Mouse (Mus musculus) heart, postnatal 0 days (tissue): ENCODE measurements around the gene Rffl.

ENCODE experiments used
- CTCF ChIP-seq: IDR thresholded peaks from 2 replicates; pipeline ENCODE4 v1.5.1; 2016; ENCODE audit warnings: antibody characterized with exemption, control low read depth, low read depth
- EP300 ChIP-seq: IDR thresholded peaks from 2 replicates; pipeline ENCODE4 v1.6.1; 2016; ENCODE audit warnings: antibody characterized with exemption, low read depth

- TF ChIP-seq CTCF: no peak
- no peak for TF ChIP-seq EP300
Measured at GRCm38 (mm10) chr11:82910250-82910649, 39.2 kb upstream of the Rffl start, which contains the start of gene Unc45b.
